Mouse (Mus musculus): ENCODE data around the gene Pold2.
A peak's percentile ranks its signal among the peaks of the same experiment; 100 is the strongest.
"Not testable (repeated sequence)": the region's sequence is repeated elsewhere in the genome, so short reads cannot be mapped to it uniquely, and the experiment has no call there.

The Pold2 gene

GRCm38 (mm10) chr11:5897839-5898238 lies 19.7 kb upstream of the Pold2 start:
- DNase-seq (ENCODE audit: low read depth), result no peak

- peak; percentile 25 for DNase-seq (ENCODE audit: low read depth)
These were observed 19.1 kb upstream of the Pold2 start for GRCm38 (mm10) chr11:5897230-5897629.

GRCm38 (mm10) chr11:5893807-5894206 lies 15.7 kb upstream of the Pold2 start:
- no peak for DNase-seq (ENCODE audit: low read depth)

GRCm38 (mm10) chr11:5892810-5893368 lies 14.8 kb upstream of the Pold2 start:
- DNase-seq (ENCODE audit: low read depth), result no peak

GRCm38 (mm10) chr11:5892151-5892591 lies 14.1 kb upstream of the Pold2 start:
- no peak for DNase-seq (ENCODE audit: low read depth)

- DNase-seq (ENCODE audit: low read depth), result not testable (repeated sequence)
These were observed 10.5 kb upstream of the Pold2 start for GRCm38 (mm10) chr11:5888563-5888962.

- DNase-seq (ENCODE audit: low read depth), result no peak
These were observed 9.2 kb upstream of the Pold2 start for GRCm38 (mm10) chr11:5887250-5887649.

GRCm38 (mm10) chr11:5886187-5886586 lies 8.1 kb upstream of the Pold2 start:
- peak; percentile 83 for DNase-seq (ENCODE audit: low read depth)

- peak; percentile 34 for DNase-seq (ENCODE audit: low read depth)
These were observed 4.4 kb upstream of the Pold2 start for GRCm38 (mm10) chr11:5882518-5882917.

- peak; percentile 74 for DNase-seq (ENCODE audit: low read depth)
These were observed 1.8 kb upstream of the Pold2 start for GRCm38 (mm10) chr11:5879905-5880304.

- DNase-seq (ENCODE audit: low read depth), result no peak
These were observed 569 bp upstream of the Pold2 start for GRCm38 (mm10) chr11:5878661-5879060.

- no peak for DNase-seq (ENCODE audit: low read depth)
These were observed 671 bp downstream of the Pold2 start for GRCm38 (mm10) chr11:5877421-5877820.

- no peak for DNase-seq (ENCODE audit: low read depth)
These were observed 4.9 kb downstream of the Pold2 start for GRCm38 (mm10) chr11:5873192-5873591.

GRCm38 (mm10) chr11:5872707-5873106 lies 5.4 kb downstream of the Pold2 start:
- no peak for DNase-seq (ENCODE audit: low read depth)

- no peak for DNase-seq (ENCODE audit: low read depth)
These were observed 8.0 kb downstream of the Pold2 start for GRCm38 (mm10) chr11:5870069-5870468.

GRCm38 (mm10) chr11:5869331-5869730 lies 8.8 kb downstream of the Pold2 start:
- DNase-seq (ENCODE audit: low read depth), result no peak

GRCm38 (mm10) chr11:5868324-5868723 lies 9.8 kb downstream of the Pold2 start:
- no peak for DNase-seq (ENCODE audit: low read depth)

GRCm38 (mm10) chr11:5867196-5867595 lies 10.9 kb downstream of the Pold2 start:
- DNase-seq (ENCODE audit: low read depth), result no peak

- no peak for DNase-seq (ENCODE audit: low read depth)
These were observed 15.5 kb downstream of the Pold2 start for GRCm38 (mm10) chr11:5862394-5863105.

GRCm38 (mm10) chr11:5861678-5862393 lies 16.3 kb downstream of the Pold2 start, which contains the start of gene Aebp1:
Gene Aebp1 (plus strand): TSS chr11:5861947.
- DNase-seq (ENCODE audit: low read depth), result peak; percentile 33

GRCm38 (mm10) chr11:5860639-5861038 lies 17.5 kb downstream of the Pold2 start:
- no peak for DNase-seq (ENCODE audit: low read depth)

GRCm38 (mm10) chr11:5859883-5860550 lies 18.1 kb downstream of the Pold2 start:
- DNase-seq (ENCODE audit: low read depth), result no peak
